Mouse (Mus musculus) fat pad, adult 2 months (tissue): ENCODE measurements around the gene Homer3.

ENCODE experiments used
- DNase-seq: peaks from one replicate; pipeline ENCODE4 v3.0.0-alpha.2; 2011; ENCODE audit warnings: low read depth, low spot score; ENCODE audit errors: extremely low read depth

The Homer3 gene

DNA sequence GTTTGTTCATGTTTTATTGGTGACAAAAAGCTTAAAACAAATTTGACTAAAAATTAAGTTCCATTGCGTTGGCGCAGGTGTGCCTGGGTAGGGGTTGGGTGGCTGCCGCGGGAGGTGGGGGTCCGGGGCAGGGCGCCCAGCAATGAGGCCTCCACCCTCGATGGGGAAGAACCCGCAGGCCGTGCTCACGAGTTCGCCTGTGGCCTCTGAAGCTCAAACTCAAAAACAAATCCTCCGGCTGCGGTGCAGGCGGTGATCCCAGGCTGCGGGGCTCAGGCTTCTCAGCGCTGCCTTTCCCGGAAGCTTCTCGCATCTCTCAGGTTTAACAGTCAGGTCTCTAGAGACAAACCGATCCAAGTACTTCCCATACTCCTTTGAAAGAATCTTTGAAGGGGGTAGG lies 48.9 kb downstream of the Homer3 start:
- DNase-seq = no peak

DNA sequence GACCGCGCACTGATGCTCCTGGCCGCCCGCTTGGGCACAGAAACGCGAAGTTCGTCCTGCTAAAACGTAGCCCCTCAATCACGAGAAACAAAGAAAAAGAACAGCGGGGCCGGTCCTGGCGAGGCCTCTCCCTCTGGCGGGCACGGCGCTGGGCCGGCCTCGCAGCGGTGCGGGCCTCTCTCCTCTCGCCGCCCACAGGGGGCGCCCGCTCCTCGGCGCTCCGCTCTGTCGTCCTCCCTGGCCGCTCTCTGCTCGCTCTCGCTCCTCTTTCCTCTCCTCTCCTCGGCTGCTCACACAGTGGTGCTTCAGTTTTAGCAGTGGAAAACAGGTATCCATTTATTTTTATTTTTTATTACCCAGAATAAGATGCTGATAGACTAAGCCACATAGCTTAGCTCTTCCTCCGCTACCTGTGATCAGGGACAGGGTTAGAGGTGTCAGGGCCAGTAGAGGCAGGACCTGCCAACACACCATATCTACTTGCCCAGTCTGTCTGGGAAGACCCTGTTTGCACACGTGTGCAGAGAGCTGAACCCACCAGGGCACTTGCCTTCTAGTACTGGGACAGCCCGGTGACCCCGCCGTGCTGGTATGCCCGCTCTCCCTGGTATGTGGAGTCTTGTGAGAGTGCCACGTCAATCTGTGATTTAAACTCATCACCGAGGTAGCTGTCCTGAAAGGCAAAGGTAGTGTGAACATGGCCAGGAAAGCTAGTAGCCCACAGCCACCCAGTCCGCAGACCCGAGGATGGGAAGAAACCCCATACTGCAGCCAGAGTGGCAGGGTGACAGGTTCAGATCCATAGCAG lies 49.6 kb downstream of the Homer3 start:
- DNase-seq = no peak

DNA sequence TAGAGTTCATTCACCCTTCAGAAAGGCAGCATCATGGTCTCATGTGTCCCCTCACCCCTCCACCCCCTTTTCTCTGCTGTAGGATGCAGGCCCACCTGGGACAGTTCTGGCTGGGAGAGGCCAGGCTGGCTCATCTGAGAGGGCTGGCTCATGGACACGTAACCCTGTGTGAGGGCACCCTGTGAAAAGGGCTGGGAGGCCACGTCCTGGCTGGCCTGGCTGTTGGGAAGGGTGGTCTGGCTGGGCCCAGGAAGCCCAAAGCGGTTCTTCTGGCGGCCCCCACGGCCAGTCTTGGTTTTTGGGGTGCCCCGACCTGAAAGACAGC lies 50.2 kb downstream of the Homer3 start:
- DNase-seq = no peak

DNA sequence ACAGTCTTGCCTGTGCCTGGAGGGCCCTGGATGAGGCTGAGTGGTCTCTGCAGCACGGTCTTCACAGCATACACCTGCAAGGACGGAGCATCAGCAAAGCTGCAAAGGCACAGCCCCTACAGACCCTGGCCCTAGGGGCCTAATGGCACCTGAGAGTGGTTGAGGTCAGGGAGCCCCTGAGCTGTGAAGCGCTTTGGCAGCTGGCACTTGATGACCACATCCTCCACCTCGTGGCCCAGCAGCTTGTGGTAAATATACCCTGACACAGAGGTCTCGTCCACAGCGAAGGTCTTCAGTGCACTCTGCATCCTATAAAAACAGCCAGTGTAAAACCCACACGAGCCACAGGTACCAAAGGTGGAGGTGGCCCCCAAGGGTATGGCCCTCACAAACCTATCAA lies 56.3 kb downstream of the Homer3 start:
- no peak for DNase-seq

DNA sequence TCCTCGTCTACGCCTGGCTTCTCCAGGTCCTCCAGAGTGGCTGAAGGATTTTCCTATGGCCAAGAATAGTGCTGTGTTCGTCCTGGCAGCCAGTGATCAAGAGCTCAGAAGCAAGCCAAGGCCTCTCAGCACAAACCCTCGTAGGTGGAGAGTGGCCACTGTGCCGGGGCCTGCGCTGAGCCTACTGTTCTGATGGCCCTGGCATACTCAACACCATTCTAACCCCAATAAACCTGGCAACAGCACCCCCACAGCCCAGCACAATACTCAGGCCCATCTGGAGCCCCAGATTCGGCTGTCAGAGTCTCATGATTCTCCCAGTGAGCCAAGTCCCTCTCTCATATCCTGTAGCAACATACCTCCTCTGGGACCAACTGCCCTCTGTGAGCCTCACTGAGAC lies 58.0 kb downstream of the Homer3 start:
- DNase-seq = no peak

DNA sequence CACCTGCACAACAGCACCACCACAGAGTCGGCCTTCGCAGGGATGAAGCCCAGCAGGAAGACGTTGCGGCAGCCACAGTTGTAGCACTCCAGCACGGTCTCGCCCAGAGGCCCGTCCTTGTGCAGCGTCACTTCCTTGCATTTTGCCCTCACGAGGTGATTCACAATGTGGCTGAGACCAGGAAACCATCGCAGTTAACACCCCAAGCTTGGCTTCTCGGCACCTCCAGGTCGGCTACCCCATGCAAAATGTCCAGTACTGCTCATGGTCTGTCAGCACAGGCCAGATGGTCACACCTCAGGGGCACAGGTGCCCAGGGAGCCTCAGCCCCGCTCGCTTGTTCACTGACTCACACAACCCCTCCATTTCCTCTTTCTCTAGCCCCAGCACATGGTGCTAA lies 59.4 kb downstream of the Homer3 start:
- DNase-seq = no peak

DNA sequence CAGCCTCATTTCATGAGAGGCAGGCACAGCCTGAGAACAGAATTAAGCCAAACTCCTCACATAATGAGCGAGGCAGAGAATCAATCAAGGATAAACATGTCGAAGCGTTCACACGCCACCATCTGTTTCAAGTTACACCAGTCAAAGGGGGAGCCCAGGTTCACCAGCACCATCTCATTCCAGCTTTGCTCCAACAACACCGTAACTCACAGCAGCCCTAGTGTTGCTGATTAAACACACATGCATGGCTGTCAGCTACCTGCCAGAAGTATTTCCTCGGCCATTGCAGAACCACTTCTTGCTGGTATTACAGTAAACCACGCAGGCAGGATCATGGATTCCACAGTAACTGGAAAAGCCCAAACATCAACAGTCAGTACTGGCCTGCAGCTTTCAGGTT lies 60.4 kb downstream of the Homer3 start:
- DNase-seq = no peak

DNA sequence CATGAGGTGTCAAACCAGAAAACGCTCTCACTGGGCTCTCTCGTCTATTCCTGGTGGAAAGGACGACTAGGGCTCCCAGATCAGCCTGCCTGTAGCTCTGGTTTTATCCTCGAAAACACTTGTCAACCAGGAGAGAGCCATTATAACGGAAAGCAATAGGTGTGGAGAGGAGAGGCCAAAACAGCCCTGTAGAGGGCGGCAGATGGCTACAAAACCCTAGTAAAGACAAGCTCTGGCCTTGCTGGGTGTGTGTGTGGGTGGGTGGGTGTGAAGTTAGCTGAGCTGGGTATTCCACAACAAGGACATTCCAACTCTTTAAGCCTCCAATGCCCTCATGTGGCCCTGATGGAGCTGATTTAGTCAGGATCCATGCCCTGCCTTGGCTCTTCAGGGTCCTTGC lies 61.1 kb downstream of the Homer3 start:
- DNase-seq = no peak
